Mouse (Mus musculus) hindlimb bud, embryonic 11.5 days (tissue): ENCODE results near the gene Abhd11.
"Not testable (repeated sequence)": the region's sequence is repeated elsewhere in the genome, so short reads cannot be mapped to it uniquely, and the experiment has no call there.

Experiments used
- DNase-seq: peaks from one replicate; pipeline ENCODE4 v3.0.0-alpha.2; 2012; ENCODE audit warnings: low read depth, low spot score; ENCODE audit errors: extremely low spot score

Abhd11 gene

GRCm38 (mm10) chr5:135023344-135024173, 14.6 kb downstream of the Abhd11 start, which contains the start of gene Stx1a:
Stx1a (plus strand) TSS chr5:135023482.
- DNase-seq, result peak; percentile 49

GRCm38 (mm10) chr5:135024665-135025224, 15.8 kb downstream of the Abhd11 start:
- DNase-seq, result no peak

GRCm38 (mm10) chr5:135025899-135026298, 16.9 kb downstream of the Abhd11 start:
- DNase-seq, result no peak

- DNase-seq, result no peak
Measured at GRCm38 (mm10) chr5:135029007-135029854, 20.3 kb downstream of the Abhd11 start.

GRCm38 (mm10) chr5:135032581-135032980, 23.6 kb downstream of the Abhd11 start:
- DNase-seq, result no peak

GRCm38 (mm10) chr5:135034593-135034992, 25.6 kb downstream of the Abhd11 start:
- no peak for DNase-seq

GRCm38 (mm10) chr5:135035608-135036359, 26.8 kb downstream of the Abhd11 start:
- no peak for DNase-seq

GRCm38 (mm10) chr5:135037946-135038345, 29.0 kb downstream of the Abhd11 start:
- no peak for DNase-seq

- DNase-seq, result no peak
Measured at GRCm38 (mm10) chr5:135039541-135039940, 30.6 kb downstream of the Abhd11 start.

GRCm38 (mm10) chr5:135040059-135040458, 31.1 kb downstream of the Abhd11 start:
- DNase-seq, result no peak

- no peak for DNase-seq
Measured at GRCm38 (mm10) chr5:135040777-135041176, 31.8 kb downstream of the Abhd11 start.

GRCm38 (mm10) chr5:135042105-135042788, 33.3 kb downstream of the Abhd11 start:
- no peak for DNase-seq

- DNase-seq, result no peak
Measured at GRCm38 (mm10) chr5:135044575-135044974, 35.6 kb downstream of the Abhd11 start.

- DNase-seq, result no peak
Measured at GRCm38 (mm10) chr5:135048539-135048938, 39.6 kb downstream of the Abhd11 start.

GRCm38 (mm10) chr5:135049268-135049667, 40.3 kb downstream of the Abhd11 start:
- not testable (repeated sequence) for DNase-seq

- DNase-seq, result no peak
Measured at GRCm38 (mm10) chr5:135053356-135053755, 44.4 kb downstream of the Abhd11 start.
